Mouse (Mus musculus) CH12.LX (cell line): ENCODE results near the gene Rtn1. TPM values are rescaled to one million over a fixed set of nuclear protein-coding genes. Genes with fewer than 3 reads are reported as not detected.

Experiments
- DNase-seq: peaks from one replicate; pipeline ENCODE4 v3.0.0-alpha.2; 2013; ENCODE audit errors: extremely low read depth
- H3K27ac ChIP-seq: 2 replicates; pipeline ENCODE4 v1.5.1; 2012; ENCODE audit warnings: low read depth, mild to moderate bottlenecking, control low read depth, moderate library complexity; ENCODE audit not compliant: insufficient read depth
- H3K27me3 ChIP-seq: replicated peaks from 2 replicates; pipeline ENCODE3; 2012; ENCODE audit warnings: inconsistent platforms
- H3K36me3 ChIP-seq, 2 experiments: replicated peaks in 1 of 2; 2 replicates each; pipeline versions ENCODE3 to v1.6.1; 2012; ENCODE audit warnings: inconsistent platforms in 1 of 2, low read length in 1 of 2, mild to moderate bottlenecking in 1 of 2, mixed read lengths in 1 of 2, moderate library complexity in 1 of 2; ENCODE audit not compliant: control insufficient read depth in 1 of 2, insufficient read depth in 1 of 2
- H3K4me1 ChIP-seq, 2 experiments: 2 replicates each; pipeline ENCODE4 v1.6.1; 2012; ENCODE audit warnings: inconsistent platforms in 1 of 2, moderate library complexity in 1 of 2; ENCODE audit not compliant: insufficient read depth in 2 of 2, control insufficient read depth in 1 of 2
- H3K4me2 ChIP-seq: 2 replicates; pipeline ENCODE4 v1.6.1; 2012; ENCODE audit warnings: low read depth, mild to moderate bottlenecking, control low read depth; ENCODE audit not compliant: poor library complexity, insufficient read depth, severe bottlenecking
- H3K4me3 ChIP-seq, 3 experiments: fragments of 150-350 bp in 1 of 3; sonication (generic) in 1 of 3; replicated peaks in 1 of 3; 2 replicates each; pipeline versions ENCODE3 to v1.5.1; 2011 to 2012; ENCODE audit warnings: low read depth in 2 of 3, low read length in 2 of 3, mild to moderate bottlenecking in 2 of 3, moderate library complexity in 2 of 3, control low read depth in 1 of 3, improper control_type of control experiment in 1 of 3, inconsistent platforms in 1 of 3, mixed read lengths in 1 of 3; ENCODE audit not compliant: poor library complexity in 1 of 3
- H3K79me2 ChIP-seq: replicated peaks from 2 replicates; pipeline ENCODE4 v1.6.1; 2012; ENCODE audit warnings: mild to moderate bottlenecking, moderate library complexity; ENCODE audit not compliant: control insufficient read depth, poor library complexity, insufficient read depth, severe bottlenecking; ENCODE audit errors: extremely low read depth
- H3K9ac ChIP-seq: 2 replicates; pipeline ENCODE4 v1.6.1; 2012; ENCODE audit warnings: low read depth, mild to moderate bottlenecking, control low read depth, moderate library complexity; ENCODE audit not compliant: insufficient read depth
- H3K9me3 ChIP-seq: replicated peaks from 2 replicates; pipeline ENCODE3; 2012; ENCODE audit warnings: low read length, inconsistent platforms, mixed read lengths
- BHLHE40 ChIP-seq: IDR thresholded peaks from 2 replicates; pipeline ENCODE4 v1.6.1; 2011; ENCODE audit warnings: mild to moderate bottlenecking, low read depth, low read length, improper control_type of control experiment
- CHD1 ChIP-seq: IDR thresholded peaks from 2 replicates; pipeline ENCODE4 v1.6.1; 2012; ENCODE audit warnings: low read depth, low read length, improper control_type of control experiment, inconsistent platforms
- CHD2 ChIP-seq: IDR thresholded peaks from 2 replicates; pipeline ENCODE4 v1.6.1; 2011; ENCODE audit warnings: low read length, improper control_type of control experiment
- CTCF ChIP-seq, 2 experiments: IDR thresholded peaks in 1 of 2; conservative IDR thresholded peaks in 1 of 2; 2 replicates each; pipeline ENCODE4 v1.5.1; 2011 to 2012; ENCODE audit warnings: low read depth in 2 of 2, low read length in 2 of 2, improper control_type of control experiment in 1 of 2, inconsistent platforms in 1 of 2, mild to moderate bottlenecking in 1 of 2, moderate library complexity in 1 of 2
- E2F4 ChIP-seq: IDR thresholded peaks from 2 replicates; pipeline ENCODE4 v1.6.1; 2011; ENCODE audit warnings: low read depth, low read length, improper control_type of control experiment; ENCODE audit not compliant: insufficient replicate concordance
- ELF1 ChIP-seq: IDR thresholded peaks from 2 replicates; pipeline ENCODE4 v1.6.1; 2014; ENCODE audit warnings: low read depth, mild to moderate bottlenecking, inconsistent platforms, low read length, improper control_type of control experiment
- EP300 ChIP-seq: IDR thresholded peaks from 2 replicates; pipeline ENCODE4 v1.6.1; 2011; ENCODE audit warnings: low read length, improper control_type of control experiment
- ETS1 ChIP-seq: conservative IDR thresholded peaks from 2 replicates; pipeline ENCODE4 v1.6.1; 2012; ENCODE audit warnings: low read depth, mild to moderate bottlenecking, inconsistent platforms, low read length, improper control_type of control experiment, moderate library complexity
- GABPA ChIP-seq: IDR thresholded peaks from 2 replicates; pipeline ENCODE4 v1.6.1; 2012; ENCODE audit warnings: low read depth, low read length, improper control_type of control experiment, inconsistent platforms; ENCODE audit not compliant: insufficient replicate concordance
- HCFC1 ChIP-seq: IDR thresholded peaks from 2 replicates; pipeline ENCODE4 v1.6.1; 2012; ENCODE audit warnings: low read depth, mild to moderate bottlenecking, inconsistent platforms, low read length, improper control_type of control experiment
- IRF4 ChIP-seq: IDR thresholded peaks from 2 replicates; pipeline ENCODE4 v1.6.1; 2014; ENCODE audit warnings: low read depth, mild to moderate bottlenecking, inconsistent platforms, low read length, improper control_type of control experiment
- JUN ChIP-seq: IDR thresholded peaks from 2 replicates; pipeline ENCODE4 v1.6.1; 2011; ENCODE audit warnings: low read depth, mild to moderate bottlenecking, low read length, improper control_type of control experiment, moderate library complexity; ENCODE audit not compliant: insufficient read depth
- JUND ChIP-seq: conservative IDR thresholded peaks from 2 replicates; pipeline ENCODE4 v1.6.1; 2011; ENCODE audit warnings: low read depth, low read length, improper control_type of control experiment
- KAT2A ChIP-seq: IDR thresholded peaks from 2 replicates; pipeline ENCODE4 v1.6.1; 2012; ENCODE audit warnings: low read length, improper control_type of control experiment, inconsistent platforms; ENCODE audit not compliant: insufficient replicate concordance
- MAFK ChIP-seq: IDR thresholded peaks from 2 replicates; pipeline ENCODE4 v1.6.1; 2011; ENCODE audit warnings: low read length, improper control_type of control experiment; ENCODE audit not compliant: insufficient replicate concordance
- MAX ChIP-seq: IDR thresholded peaks from 2 replicates; pipeline ENCODE4 v1.6.1; 2011; ENCODE audit warnings: low read length, improper control_type of control experiment
- MAZ ChIP-seq: IDR thresholded peaks from 2 replicates; pipeline ENCODE4 v1.6.1; 2012; ENCODE audit warnings: low read depth, mild to moderate bottlenecking, inconsistent platforms, low read length, improper control_type of control experiment, moderate library complexity
- MEF2A ChIP-seq: IDR thresholded peaks from 2 replicates; pipeline ENCODE4 v1.6.1; 2014; ENCODE audit warnings: low read depth, mild to moderate bottlenecking, inconsistent platforms, low read length, improper control_type of control experiment, borderline replicate concordance
- MXI1 ChIP-seq: IDR thresholded peaks from 2 replicates; pipeline ENCODE4 v1.6.1; 2011; ENCODE audit warnings: mild to moderate bottlenecking, low read depth, low read length, improper control_type of control experiment
- MYC ChIP-seq: IDR thresholded peaks from 2 replicates; pipeline ENCODE4 v1.6.1; 2011; ENCODE audit warnings: low read depth, mild to moderate bottlenecking, improper control_type of control experiment, low read length
- NELFE ChIP-seq: IDR thresholded peaks from 2 replicates; pipeline ENCODE4 v1.6.1; 2011; ENCODE audit warnings: low read depth, low read length, improper control_type of control experiment
- NRF1 ChIP-seq: IDR thresholded peaks from 2 replicates; pipeline ENCODE4 v1.6.1; 2014; ENCODE audit warnings: low read depth, mild to moderate bottlenecking, inconsistent platforms, low read length, improper control_type of control experiment, moderate library complexity
- PAX5 ChIP-seq: IDR thresholded peaks from 2 replicates; pipeline ENCODE4 v1.6.1; 2012; ENCODE audit warnings: low read length, inconsistent platforms, mixed read lengths
- POLR2A ChIP-seq: IDR thresholded peaks from 2 replicates; pipeline ENCODE4 v1.6.1; 2011; ENCODE audit warnings: low read depth, mild to moderate bottlenecking, improper control_type of control experiment, low read length
- POLR2AphosphoS2 ChIP-seq: IDR thresholded peaks from 2 replicates; pipeline ENCODE4 v1.6.1; 2011; ENCODE audit warnings: low read depth, low read length, improper control_type of control experiment
- RAD21 ChIP-seq: IDR thresholded peaks from 2 replicates; pipeline ENCODE4 v1.6.1; 2011; ENCODE audit warnings: low read depth, mild to moderate bottlenecking, low read length, improper control_type of control experiment, moderate library complexity
- RCOR1 ChIP-seq: conservative IDR thresholded peaks from 2 replicates; pipeline ENCODE4 v1.6.1; 2012; ENCODE audit warnings: low read depth, mild to moderate bottlenecking, inconsistent platforms, low read length, improper control_type of control experiment
- SIN3A ChIP-seq: IDR thresholded peaks from 2 replicates; pipeline ENCODE4 v1.6.1; 2012; ENCODE audit warnings: low read length, improper control_type of control experiment, inconsistent platforms
- SMC3 ChIP-seq: IDR thresholded peaks from 2 replicates; pipeline ENCODE4 v1.6.1; 2011; ENCODE audit warnings: low read depth, low read length, improper control_type of control experiment
- TBP ChIP-seq: conservative IDR thresholded peaks from 2 replicates; pipeline ENCODE4 v1.6.1; 2011; ENCODE audit warnings: low read depth, low read length, improper control_type of control experiment
- TCF12 ChIP-seq: IDR thresholded peaks from 2 replicates; pipeline ENCODE4 v1.6.1; 2014; ENCODE audit warnings: low read depth, mild to moderate bottlenecking, inconsistent platforms, low read length, improper control_type of control experiment
- UBTF ChIP-seq: IDR thresholded peaks from 2 replicates; pipeline ENCODE4 v1.6.1; 2012; ENCODE audit warnings: low read depth, mild to moderate bottlenecking, inconsistent platforms, low read length, improper control_type of control experiment, moderate library complexity
- USF1 ChIP-seq: IDR thresholded peaks from 2 replicates; pipeline ENCODE4 v1.6.1; 2014; ENCODE audit warnings: low read depth, mild to moderate bottlenecking, inconsistent platforms, low read length, improper control_type of control experiment
- USF2 ChIP-seq: conservative IDR thresholded peaks from 2 replicates; pipeline ENCODE4 v1.6.1; 2011; ENCODE audit warnings: low read depth, low read length, improper control_type of control experiment
- ZC3H11A ChIP-seq: IDR thresholded peaks from 2 replicates; pipeline ENCODE4 v1.6.1; 2012; ENCODE audit warnings: low read depth, mild to moderate bottlenecking, inconsistent platforms, low read length, improper control_type of control experiment
- ZKSCAN1 ChIP-seq: IDR thresholded peaks from 2 replicates; pipeline ENCODE4 v1.6.1; 2012; ENCODE audit warnings: low read depth, inconsistent platforms, low read length, improper control_type of control experiment, borderline replicate concordance
- ZMIZ1 ChIP-seq: IDR thresholded peaks from 2 replicates; pipeline ENCODE4 v1.6.1; 2012; ENCODE audit warnings: low read depth, mild to moderate bottlenecking, inconsistent platforms, low read length, improper control_type of control experiment
- ZNF384 ChIP-seq: IDR thresholded peaks from 2 replicates; pipeline ENCODE4 v1.6.1; 2012; ENCODE audit warnings: low read depth, low read length, improper control_type of control experiment, inconsistent platforms
- dilution Hi-C: fragments of 300-500 bp; cut with MboI; formaldehyde crosslinking; loops from 2 replicates; pipeline ENCODE4 v1.14.3; 2020; ENCODE audit warnings: low sequenced_read_pairs; ENCODE audit not compliant: extremely low pct_unique_long_range_greater_than_20kb, extremely low pct_ligation_motif_present
- in situ Hi-C: fragments of 300-500 bp; cut with MboI; formaldehyde crosslinking; loops from 3 replicates; pipeline ENCODE4 v1.14.3; 2019; ENCODE audit warnings: low sequenced_read_pairs, low pct_ligation_motif_present, low pct_unique_long_range_greater_than_20kb, mixed read lengths
- polyA plus RNA-seq: library from polyadenylated mRNA; unstranded; fragments of >175 nt; gene quantifications from 2 replicates; pipeline ENCODE4 v1.2.1, GENCODE M21; 2012; ENCODE audit warnings: low read depth; ENCODE audit not compliant: insufficient read length
- total RNA-seq, 2 experiments: library from RNA; depleted of rRNA; stranded (reverse); fragments of 300-350 nt in 1 of 2; fragments of >200 nt in 1 of 2; gene quantifications; 2 replicates each; pipeline ENCODE4 v1.2.3; 2012 to 2014

Gene Rtn1
- total and polyA plus RNA-seq, 3 experiments = 0.08 to 0.17 TPM; not detected in 1

GRCm38 (mm10) chr12:72361701-72362354, 47.0 kb downstream of the Rtn1 start:
- DNase-seq = peak; percentile 89
- H3K4me3 ChIP-seq = peak overlapping the region in 2 of 3 experiments; percentile 42 to 44
- peak overlapping the region; percentile 87 for H3K27ac ChIP-seq

GRCm38 (mm10) chr12:72360926-72361615, 47.8 kb downstream of the Rtn1 start:
- dilution Hi-C loops = no loop called here
- H3K9me3 ChIP-seq = no peaks in the 10 kb centered on the region
- peak; percentile 53 for DNase-seq
- H3K4me2 ChIP-seq = peak overlapping the region; percentile 66; the same call in 1 of the 2 replicates
- peak overlapping the region; percentile 61 for H3K9ac ChIP-seq
- in situ Hi-C loops = no loop called here
- no peaks in the 10 kb centered on the region for H3K27me3 ChIP-seq
- peaks cover 35 to 73% of the 10 kb centered on the region in 2 experiments for H3K4me1 ChIP-seq
- peak overlapping the region; percentile 96 for H3K27ac ChIP-seq
- H3K4me3 ChIP-seq = peak overlapping the region in 2 of 3 experiments; percentile 9 to 42
- H3K79me2 ChIP-seq = no peaks in the 10 kb centered on the region
- no peaks in the 10 kb centered on the region for H3K36me3 ChIP-seq
- TF ChIP-seq TBP (0 out of 2 replicates have a peak, but pooled peaks have one; percentile 44), MEF2A (peak; percentile 80), POLR2AphosphoS2 (no peak), BHLHE40 (peak; percentile 52; the same call in 1 of the 2 replicates), SMC3 (no peak), NELFE (no peak), UBTF (peak; percentile 44; the same call in 1 of the 2 replicates), SIN3A (no peak), MAFK (no peak; the same call in 1 of the 2 replicates), ELF1 (no peak; the same call in 1 of the 2 replicates), ZMIZ1 (no peak; the same call in 1 of the 2 replicates), CHD1 (peak; percentile 94), MXI1 (peak; percentile 19; the same call in 1 of the 2 replicates)

More at GRCm38 (mm10) chr12:72361701-72362354, 47.0 kb downstream of the Rtn1 start:
- in situ Hi-C loops (no loop called here), dilution Hi-C loops (no loop called here)
- H3K9ac ChIP-seq = peak overlapping the region; percentile 61; the same call in 1 of the 2 replicates
- no peaks in the 10 kb centered on the region for H3K9me3 ChIP-seq
- TF ChIP-seq GABPA (no peak), MAX (peak; percentile 86), JUN (no peak), RCOR1 (peak; percentile 60; the same call in 1 of the 2 replicates), MEF2A (0 out of 2 replicates have a peak, but pooled peaks have one; percentile 33), SIN3A (peak; percentile 88), NELFE (peak; percentile 79; the same call in 1 of the 2 replicates), ZMIZ1 (peak; percentile 63), USF2 (no peak), BHLHE40 (peak; percentile 57), POLR2A (peak; percentile 76), TCF12 (peak; percentile 82), E2F4 (no peak), SMC3 (no peak), IRF4 (peak; percentile 77; the same call in 1 of the 2 replicates), CHD1 (0 out of 2 replicates have a peak, but pooled peaks have one; percentile 73), ZKSCAN1 (no peak), ETS1 (peak; percentile 58), POLR2AphosphoS2 (0 out of 2 replicates have a peak, but pooled peaks have one; percentile 66), ELF1 (peak; percentile 87), MXI1 (no peak; the same call in 1 of the 2 replicates), MAZ (0 out of 2 replicates have a peak, but pooled peaks have one; percentile 49), RAD21 (no peak), JUND (0 out of 2 replicates have a peak, but pooled peaks have one; percentile 10), CHD2 (peak; percentile 68), HCFC1 (peak; percentile 71), UBTF (0 out of 2 replicates have a peak, but pooled peaks have one; percentile 42), ZC3H11A (no peak), PAX5 (no peak), KAT2A (0 out of 2 replicates have a peak, but pooled peaks have one; percentile 37), TBP (peak; percentile 91), NRF1 (no peak), MAFK (no peak), CTCF (conservative IDR thresholded peaks at IDR 0.05 in 1 of 2, IDR thresholded peaks at IDR 0.05 in 1 of 2; ENCODE audit: low read depth in 2 of 2, low read length in 2 of 2) (no peak), USF1 (no peak), MYC (0 out of 2 replicates have a peak, but pooled peaks have one; percentile 56), EP300 (peak; percentile 83), ZNF384 (no peak)
- H3K27me3 ChIP-seq = no peaks in the 10 kb centered on the region
- H3K36me3 ChIP-seq = no peaks in the 10 kb centered on the region
- peak overlapping the region; percentile 25 for H3K4me2 ChIP-seq
- H3K79me2 ChIP-seq = no peaks in the 10 kb centered on the region
- peaks cover 34 to 71% of the 10 kb centered on the region in 2 experiments for H3K4me1 ChIP-seq
